8 mouse cellular contexts compared by ENCODE assay signal in the genomic region with DNA sequence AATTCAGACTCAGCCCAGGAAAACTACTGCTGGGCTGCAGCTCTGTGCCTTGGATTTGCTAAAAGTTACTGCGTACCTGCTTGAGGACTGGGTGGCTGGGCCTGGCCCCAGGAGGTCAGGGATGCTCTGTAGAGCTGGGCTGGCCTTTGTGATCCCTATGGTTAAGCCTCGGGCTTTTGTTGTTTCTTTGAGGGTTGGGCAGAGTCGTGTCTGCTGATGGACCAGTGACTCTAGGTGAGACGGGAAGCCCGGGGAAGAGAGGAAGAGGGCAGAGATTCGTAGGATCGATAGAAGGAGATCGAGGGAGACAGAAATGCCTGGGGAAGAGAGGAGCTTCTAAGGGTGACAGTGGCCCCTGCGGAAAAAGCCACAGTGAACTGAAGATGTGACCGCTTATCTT. TPM values are rescaled to one million over a fixed set of nuclear protein-coding genes. Genes with fewer than 3 reads are reported as not detected.
DNase-seq lines count a peak whose midpoint lies in the region; ATAC-seq and TF ChIP-seq lines count a peak whose summit lies in the region.

Gene D2hgdh (plus strand): TSS at position 301 of the 400 bp plus-strand sequence.

- no peaks in the 10 kb centered on the region for H3K27me3 ChIP-seq in E14TG2a.4 (ENCODE audit: insufficient read depth, low read length)
- H3K27me3 ChIP-seq in limb, embryonic 13.5 days = no peaks in the 10 kb centered on the region
- no peaks in the 10 kb centered on the region for H3K27me3 ChIP-seq in neural tube, embryonic 15.5 days (replicated peaks)

- 7% methylated on average over 10 of the region's 10 CpGs for WGBS in limb, embryonic 13.5 days
- WGBS in neural tube, embryonic 15.5 days = 7% methylated on average over 10 of the region's 10 CpGs

- H3K27ac ChIP-seq in limb, embryonic 13.5 days = peak within 1 kb of the TSS; percentile 94
- peak within 1 kb of the TSS; percentile 99 for H3K27ac ChIP-seq in neural tube, embryonic 15.5 days (replicated peaks)

- ATAC-seq in erythroblast, adult 5-6 weeks (replicated peaks; ENCODE audit: low FRiP score, poor library complexity, severe bottlenecking) = peak; percentile 45
- no peak for ATAC-seq in limb, embryonic 13.5 days (ENCODE audit: low FRiP score, low read depth)
- ATAC-seq in neural tube, embryonic 15.5 days (ENCODE audit: low FRiP score) = peak; percentile 18

- H3K4me3 ChIP-seq in E14TG2a.4 (replicated peaks; ENCODE audit: low read length) = peak within 1 kb of the TSS; percentile 83
- H3K4me3 ChIP-seq in limb, embryonic 13.5 days = peak within 1 kb of the TSS; percentile 53
- H3K4me3 ChIP-seq in neural tube, embryonic 15.5 days (replicated peaks) = peak within 1 kb of the TSS; percentile 63

- no peak for TF ChIP-seq CTCF in E14TG2a.4 (conservative IDR thresholded peaks at IDR 0.05; ENCODE audit: low read length)

- intact Hi-C loops in heart, postnatal 10 days (cut with DNase I) = no loop called here

- H3K4me1 ChIP-seq in E14TG2a.4 (replicated peaks; ENCODE audit: low read depth, low read length) = peaks cover 33% of the 10 kb centered on the region
- peaks cover 14% of the 10 kb centered on the region for H3K4me1 ChIP-seq in limb, embryonic 13.5 days
- peaks cover 19% of the 10 kb centered on the region for H3K4me1 ChIP-seq in neural tube, embryonic 15.5 days

- peak within 1 kb of the TSS; percentile 76 for H3K4me2 ChIP-seq in limb, embryonic 13.5 days (replicated peaks)
- H3K4me2 ChIP-seq in neural tube, embryonic 15.5 days = peak within 1 kb of the TSS; percentile 83

- DNase-seq in embryo, embryonic 11 days = peak; percentile 26
- DNase-seq in embryo, embryonic 10 days (ENCODE audit: low spot score) = no peak
- DNase-seq in heart, postnatal 10 days = no peak
- DNase-seq in right cerebral cortex, postnatal 25 days = no peak

- no peaks in the 10 kb centered on the region for H3K9me3 ChIP-seq in E14TG2a.4 (ENCODE audit: low read length)
- no peaks in the 10 kb centered on the region for H3K9me3 ChIP-seq in limb, embryonic 13.5 days
- no peaks in the 10 kb centered on the region for H3K9me3 ChIP-seq in neural tube, embryonic 15.5 days (replicated peaks)

- peaks cover 34% of the 10 kb centered on the region for H3K36me3 ChIP-seq in E14TG2a.4 (ENCODE audit: insufficient read depth, low read length)
- peaks cover 25% of the 10 kb centered on the region for H3K36me3 ChIP-seq in limb, embryonic 13.5 days
- H3K36me3 ChIP-seq in neural tube, embryonic 15.5 days = peaks cover 21% of the 10 kb centered on the region

- peak within 1 kb of the TSS; percentile 69 for H3K9ac ChIP-seq in limb, embryonic 13.5 days
- peak within 1 kb of the TSS; percentile 76 for H3K9ac ChIP-seq in neural tube, embryonic 15.5 days (replicated peaks)

RNA-seq across cellular contexts. Expression of gene D2hgdh, which starts in this region (rescaled TPM):
- 7.9 and 12.5 TPM in 2 replicates for total RNA-seq in erythroblast, adult 5-6 weeks (2015; ENCODE audit: low replicate concordance)
- total RNA-seq in erythroblast, adult 5-6 weeks (2017; ENCODE audit: low replicate concordance) = 11.8 and 13.6 TPM in 2 replicates
- total RNA-seq in heart, postnatal 10 days (2021) = 10 to 100 TPM; 27.6 to 31.3 TPM
- 17.3 and 18.4 TPM in 2 replicates for polyA plus RNA-seq in limb, embryonic 13.5 days (2015; fragmentation: Nextera tagmentation; extraction: Ambion mirVana)
- polyA plus RNA-seq in neural tube, embryonic 15.5 days (2015; fragmentation: Nextera tagmentation; extraction: Ambion mirVana) = 16.0 and 17.8 TPM in 2 replicates
